Mouse (Mus musculus) cerebellum, postnatal 36 days (tissue): ENCODE results near the gene Smarcc1.

Source experiments
- DNase-seq, 2 experiments: peaks; one replicate each; pipeline ENCODE4 v3.0.0; 2021 to 2022; ENCODE audit warnings: mixed read lengths in 2 of 2

Gene Smarcc1

DNA sequence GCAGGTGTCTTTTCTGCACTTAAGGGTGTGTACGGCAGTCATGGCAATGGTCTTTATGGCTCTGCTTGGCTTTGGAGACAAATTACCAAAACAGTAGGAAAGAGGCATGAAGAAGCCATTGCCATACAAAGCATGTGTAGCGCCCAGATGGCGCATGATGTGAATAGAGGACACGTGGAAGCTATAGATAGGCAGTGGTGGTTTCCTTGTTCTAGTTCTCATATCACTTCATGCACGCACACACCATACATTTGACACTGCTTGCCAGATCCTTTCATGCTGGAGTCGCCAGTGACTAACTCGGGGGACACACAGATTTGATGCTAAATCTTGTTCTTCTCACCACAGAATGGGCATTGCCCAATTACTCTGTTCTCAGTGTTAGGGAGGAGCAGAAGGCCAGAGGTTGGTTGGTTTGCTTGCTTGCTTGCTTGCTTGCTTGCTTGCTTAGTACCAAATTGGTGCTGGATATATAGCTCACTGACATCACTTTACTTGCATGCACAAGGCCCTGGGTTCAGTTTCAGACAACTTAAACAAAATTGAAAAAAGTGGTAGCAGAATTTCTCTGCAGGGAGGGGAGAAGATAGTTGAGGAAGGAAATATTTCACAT lies 125.8 kb downstream of the Smarcc1 start, which contains the start of gene Cspg5:
Cspg5 (plus strand) TSS at position 563 of the 613 bp plus-strand sequence.
- no peak for DNase-seq

DNA sequence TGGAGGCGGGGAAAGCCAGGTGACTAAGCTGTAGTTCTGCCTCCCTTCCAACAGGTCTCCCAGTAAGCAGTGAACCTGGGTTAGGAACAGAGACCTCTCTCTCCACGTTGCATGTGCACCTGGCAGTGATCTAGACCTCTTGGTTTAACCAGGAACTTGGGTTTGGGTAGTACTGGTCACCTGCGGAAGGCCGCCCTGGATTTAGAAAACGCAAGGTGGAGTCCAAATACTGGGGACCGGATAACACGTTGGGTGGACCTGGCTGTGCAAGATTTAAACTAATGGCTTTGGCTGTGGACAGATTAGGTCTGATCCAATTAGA lies 127.0 kb downstream of the Smarcc1 start:
- DNase-seq = peak in 1 of 2 experiments; percentile 55

DNA sequence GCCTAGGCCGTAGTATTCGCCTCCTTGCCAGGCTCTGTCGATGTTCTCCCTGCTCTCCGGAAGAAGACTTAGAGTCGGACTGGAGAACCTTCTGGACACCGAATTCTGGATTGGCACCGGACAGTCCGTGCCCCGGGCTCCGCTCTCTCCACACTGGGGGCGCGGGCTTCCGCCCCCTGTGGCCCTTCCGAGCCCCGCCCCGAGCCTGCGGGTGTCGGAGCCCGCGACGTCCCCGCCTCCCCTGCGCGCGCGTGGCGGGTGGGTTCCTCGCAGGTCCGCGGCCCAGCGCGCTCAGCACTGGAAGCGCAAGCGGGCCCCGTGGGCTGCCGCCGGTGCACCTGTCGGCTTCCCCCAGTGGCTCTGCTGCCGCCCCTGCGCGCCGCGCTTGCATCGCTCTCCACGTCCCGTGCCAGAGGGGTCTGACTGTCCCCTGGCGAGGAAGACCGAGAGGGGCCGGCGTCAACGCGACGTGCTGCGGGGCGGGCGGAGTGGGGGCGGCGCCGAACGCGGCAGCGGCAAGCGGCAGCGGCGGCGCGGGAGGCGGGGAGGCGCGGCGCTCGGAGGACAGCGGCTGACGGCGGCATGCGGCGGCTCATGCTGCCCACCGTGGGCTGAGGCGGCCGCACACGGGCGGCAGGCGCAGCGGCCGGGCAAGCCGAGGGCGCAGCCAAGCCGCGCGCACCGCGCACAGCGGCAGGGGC lies 127.5 kb downstream of the Smarcc1 start:
- DNase-seq = peak; percentile 60 to 72

DNA sequence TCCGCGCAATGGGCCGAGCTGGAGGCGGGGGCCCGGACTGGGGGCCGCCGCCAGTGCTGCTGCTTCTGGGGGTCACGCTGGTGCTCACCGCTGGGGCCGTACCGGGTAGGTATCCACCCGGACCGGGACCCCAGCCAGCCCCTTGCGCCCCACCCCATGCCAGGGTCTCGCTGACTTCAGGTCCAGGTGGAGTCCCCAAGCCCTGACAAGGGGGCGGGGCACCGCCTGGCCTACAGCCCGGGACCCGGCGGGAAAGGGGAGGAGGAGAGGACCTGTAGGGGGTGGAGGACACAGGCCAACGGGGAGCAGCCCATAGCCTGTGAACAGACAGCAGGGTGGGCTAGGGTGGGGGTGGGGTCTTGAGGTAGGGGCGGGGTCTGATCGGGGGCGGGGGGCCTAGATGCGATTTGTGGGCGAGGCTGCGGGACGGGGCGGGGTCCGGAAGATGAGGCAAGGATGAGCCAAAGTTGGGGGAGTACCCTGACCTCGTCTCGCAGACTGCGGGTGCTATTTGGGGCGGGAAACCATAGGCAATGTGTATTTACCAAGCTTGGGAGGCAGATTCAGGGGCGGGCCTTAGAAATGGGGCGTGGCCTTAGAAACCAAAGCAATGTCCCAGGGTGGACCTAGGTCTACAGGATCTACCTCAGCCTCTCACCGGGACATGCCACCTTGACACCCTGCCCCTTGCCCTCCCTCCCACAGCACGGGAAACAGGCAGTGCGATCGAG lies 128.2 kb downstream of the Smarcc1 start:
- DNase-seq = peak; percentile 60 to 69

DNA sequence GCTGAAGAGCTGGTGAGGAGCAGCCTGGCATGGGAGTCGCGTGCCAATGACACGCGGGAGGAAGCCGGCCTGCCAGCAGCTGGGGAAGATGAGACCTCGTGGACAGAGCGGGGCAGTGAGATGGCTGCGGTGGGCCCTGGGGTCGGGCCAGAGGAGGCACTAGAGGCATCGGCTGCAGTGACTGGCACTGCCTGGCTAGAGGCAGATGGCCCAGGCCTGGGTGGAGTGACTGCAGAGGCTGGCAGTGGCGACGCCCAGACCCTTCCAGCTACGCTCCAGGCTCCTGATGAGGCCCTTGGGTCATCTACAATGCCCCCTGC lies 128.8 kb downstream of the Smarcc1 start:
- DNase-seq = no peak

DNA sequence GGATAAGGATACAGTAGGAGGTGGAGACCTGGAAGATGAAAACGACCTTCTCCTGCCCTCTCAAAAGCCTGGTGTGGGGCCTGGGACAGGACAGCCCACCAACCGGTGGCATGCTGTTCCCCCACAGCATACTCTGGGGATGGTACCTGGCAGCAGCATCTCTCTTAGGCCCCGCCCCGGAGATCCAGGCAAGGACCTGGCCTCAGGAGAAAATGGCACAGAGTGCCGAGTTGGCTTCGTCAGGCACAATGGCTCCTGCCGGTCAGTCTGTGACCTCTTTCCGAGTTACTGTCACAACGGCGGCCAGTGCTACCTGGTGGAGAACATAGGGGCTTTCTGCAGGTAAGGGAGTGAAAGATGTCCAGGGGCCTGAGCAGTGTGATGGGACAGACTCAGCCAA lies 129.5 kb downstream of the Smarcc1 start:
- no peak for DNase-seq

DNA sequence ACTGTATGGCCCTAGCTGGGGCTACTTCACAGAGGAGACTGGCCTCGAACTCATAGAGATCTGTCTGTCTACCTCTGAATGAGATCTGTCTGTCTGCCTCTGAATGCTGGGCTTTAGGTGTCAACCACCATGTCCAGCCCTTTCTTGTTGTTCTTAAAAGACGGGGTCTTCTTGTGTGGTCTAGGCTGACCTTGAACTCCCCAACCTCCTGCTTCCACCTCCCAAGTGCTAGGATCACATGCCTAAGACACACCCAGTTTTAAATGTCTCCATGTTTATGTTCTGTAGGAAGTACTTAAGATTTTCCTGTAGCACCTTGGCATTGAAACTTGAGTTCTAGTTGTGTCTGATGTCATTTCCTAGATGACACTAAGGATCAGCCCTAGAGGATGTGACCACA lies 131.4 kb downstream of the Smarcc1 start:
- no peak for DNase-seq

DNA sequence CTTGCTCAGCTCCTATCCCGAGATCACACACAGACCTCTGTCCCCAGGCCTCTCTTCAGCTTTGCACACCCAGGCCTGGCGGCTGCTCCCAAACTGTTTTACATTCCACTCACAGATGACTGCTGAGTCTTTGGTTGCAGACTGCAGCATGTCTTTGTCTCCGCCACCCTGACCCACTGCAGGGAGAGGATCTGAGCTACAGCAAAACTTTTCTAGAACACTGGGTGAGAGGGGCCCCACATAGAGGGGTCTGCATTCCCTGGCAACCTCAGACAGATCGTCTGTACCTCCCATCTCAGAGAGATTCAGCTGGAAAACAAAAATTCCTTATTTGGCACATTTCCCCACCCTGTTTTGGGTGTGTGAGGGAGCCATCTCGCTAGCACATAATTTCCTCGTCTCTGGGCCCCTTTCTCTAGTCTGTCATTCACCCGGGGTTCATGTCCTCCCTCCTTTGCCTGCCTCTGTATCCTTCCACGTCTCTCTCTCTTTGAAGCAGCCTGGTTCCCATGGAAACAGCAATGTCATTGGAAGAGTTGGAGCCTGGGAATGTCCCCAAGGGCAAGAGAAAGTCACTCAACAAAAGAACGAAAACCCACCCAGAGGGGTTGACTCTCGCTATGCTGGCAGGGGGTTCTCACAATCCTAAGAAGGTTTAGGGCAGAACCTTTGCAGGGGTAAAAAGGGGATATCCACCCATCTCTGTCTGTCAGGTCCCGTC lies 132.5 kb downstream of the Smarcc1 start:
- no peak for DNase-seq

DNA sequence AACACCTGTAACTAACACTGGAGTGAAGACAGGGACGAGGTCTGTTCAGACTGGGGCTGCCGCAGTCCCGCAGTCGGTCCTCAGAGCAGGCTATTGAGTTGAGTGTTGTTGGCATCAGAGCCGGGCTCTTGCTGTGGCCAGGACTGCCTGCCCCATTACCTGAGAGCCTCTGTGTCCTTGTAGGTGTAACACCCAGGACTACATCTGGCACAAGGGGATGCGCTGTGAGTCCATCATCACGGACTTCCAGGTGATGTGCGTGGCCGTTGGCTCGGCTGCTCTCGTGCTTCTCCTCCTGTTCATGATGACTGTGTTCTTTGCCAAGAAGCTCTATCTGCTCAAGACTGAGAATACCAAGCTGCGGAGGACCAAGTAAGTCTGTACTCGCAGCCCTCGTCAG lies 133.3 kb downstream of the Smarcc1 start:
- DNase-seq = peak in 1 of 2 experiments; percentile 19

DNA sequence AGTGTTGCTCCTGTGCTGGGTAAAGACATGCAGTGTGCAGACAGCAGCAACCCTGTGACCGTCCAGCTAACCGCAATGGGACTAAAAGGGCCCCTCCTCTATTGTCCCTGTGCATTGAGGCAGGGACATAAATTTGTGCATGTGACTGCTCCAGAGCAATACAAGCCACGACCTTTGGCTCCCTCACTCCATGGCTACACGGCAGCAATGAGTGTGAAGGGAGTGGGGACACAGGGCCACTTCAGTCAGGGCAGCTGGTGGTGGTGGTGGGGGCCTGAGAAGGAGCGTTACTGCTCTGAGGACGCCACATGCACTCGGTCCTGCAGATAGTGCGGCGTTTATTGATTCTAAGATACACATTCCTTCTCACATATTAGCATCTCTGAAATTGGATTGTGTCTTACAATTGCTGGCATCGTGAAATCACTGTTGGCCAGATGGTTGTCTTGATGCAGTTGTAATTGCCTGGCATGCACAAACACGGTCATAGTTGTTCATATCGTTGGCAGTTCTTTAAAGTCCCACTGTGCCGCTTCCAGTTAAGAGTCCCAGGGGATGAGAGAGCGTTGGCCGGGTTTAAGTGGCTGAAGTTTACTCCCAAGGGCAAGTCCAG lies 138.0 kb downstream of the Smarcc1 start:
- no peak for DNase-seq

DNA sequence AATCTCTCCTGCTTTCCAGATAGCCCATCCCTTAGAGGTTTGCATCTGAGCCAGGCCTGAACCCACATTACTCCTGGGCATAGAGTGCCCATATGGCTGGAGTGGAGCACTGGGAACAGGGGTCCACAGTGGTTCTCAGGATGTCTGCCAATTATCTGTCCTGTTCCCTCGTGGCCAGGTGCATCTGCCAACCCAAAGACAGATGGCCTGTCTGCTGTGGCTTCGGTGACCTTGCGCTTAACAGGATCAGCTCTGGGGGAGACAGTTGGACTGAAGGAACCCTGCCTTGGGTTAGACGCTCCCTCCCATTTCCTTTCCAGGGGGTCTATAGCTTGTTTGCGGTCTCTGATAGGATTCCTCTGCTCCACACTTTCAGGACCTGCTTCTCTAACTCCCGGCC lies 141.1 kb downstream of the Smarcc1 start:
- peak; percentile 53 for DNase-seq

DNA sequence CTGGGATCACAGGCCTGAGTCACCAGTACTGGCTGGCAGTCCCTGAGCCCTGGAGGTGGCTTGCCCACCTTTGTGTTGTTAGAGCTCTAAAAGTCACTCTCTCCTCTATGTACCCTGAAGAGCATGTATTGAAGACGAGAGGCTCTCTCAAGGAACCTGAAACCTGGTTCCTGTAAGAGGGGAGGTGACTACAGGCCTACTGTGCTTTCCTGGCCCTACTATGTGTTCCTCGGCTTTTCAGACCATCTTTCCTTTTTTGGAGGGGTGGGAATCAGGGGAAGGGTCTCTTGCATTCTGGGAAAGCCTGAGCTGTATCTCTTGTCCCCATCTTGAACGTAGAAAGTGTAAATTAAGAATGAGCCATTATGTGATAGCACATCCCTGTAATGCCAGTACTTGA lies 141.6 kb downstream of the Smarcc1 start:
- DNase-seq = no peak

DNA sequence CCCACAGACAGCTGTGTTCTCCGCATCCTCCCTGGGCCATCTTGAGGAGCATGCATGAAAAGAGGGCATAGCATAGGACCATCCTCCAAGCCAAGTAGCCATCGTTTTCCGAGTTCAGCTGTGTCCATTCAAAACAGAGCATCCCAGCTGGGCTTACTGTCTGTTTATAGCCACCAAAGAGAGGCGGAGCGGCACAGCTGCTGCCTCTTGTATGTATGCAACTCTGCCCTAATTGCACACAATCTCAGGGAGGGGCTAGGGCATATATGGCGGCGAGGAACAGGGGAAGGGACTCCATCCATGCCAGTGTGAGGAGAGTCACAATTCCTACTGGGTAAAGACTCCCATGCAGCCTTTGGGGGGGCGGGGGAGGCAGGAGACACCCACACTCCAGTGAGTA lies 145.7 kb downstream of the Smarcc1 start:
- DNase-seq = no peak

DNA sequence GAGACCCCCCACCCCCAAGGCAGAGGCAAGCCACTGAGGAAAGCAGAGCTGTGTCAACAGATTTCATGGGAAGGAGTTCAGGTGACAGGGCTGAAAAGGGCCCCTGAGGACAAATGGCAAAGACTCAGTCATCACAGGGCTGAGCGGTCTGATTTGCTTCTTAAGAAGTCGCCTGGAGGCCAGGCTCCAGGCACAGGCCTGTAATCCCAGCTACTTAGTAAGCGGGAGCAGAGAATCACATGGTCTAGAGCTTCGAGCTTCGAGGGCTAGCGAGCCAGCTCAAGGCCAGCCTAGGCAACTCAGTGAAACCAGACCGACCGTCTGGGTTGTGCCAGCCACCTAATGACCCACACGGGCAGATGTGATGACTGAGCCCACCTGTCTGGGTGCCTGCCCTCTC lies 147.5 kb downstream of the Smarcc1 start:
- no peak for DNase-seq

DNA sequence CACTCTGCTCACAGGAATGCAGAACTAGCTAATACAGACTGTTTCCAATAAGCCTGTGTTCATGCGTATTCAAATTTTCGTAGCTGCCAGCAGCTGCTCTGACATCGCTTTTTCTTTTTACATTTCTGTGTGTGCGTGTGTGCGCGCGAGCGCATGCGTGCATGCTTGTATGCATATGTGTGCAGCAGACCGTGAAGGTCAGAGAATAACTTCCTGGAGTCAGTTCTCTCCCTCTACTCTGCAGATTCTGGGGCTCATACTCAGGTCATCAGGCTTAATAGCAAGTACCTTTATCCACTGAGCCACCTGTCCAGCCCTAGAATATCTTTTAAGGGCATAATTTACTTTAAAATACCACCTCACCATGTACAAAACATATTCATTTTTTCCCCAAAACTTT lies 150.9 kb downstream of the Smarcc1 start:
- no peak for DNase-seq

DNA sequence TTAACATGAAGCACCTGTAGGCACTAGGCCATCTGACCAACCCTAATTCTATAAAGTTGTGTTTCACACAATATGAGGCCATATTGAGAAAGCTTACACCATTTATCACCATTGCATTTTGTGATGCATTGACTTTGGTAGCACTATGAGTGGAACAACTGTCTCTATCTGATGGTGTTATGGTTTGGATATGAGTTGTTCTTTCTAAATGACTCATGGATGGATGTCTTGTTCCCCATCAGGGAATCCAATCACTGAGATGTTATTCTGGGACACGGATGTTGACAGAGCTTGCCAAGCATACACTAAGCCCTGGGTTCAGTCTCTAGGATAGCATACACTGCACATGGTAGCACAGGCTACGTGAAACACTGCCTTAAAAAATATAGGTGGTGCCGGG lies 154.8 kb downstream of the Smarcc1 start:
- no peak for DNase-seq

DNA sequence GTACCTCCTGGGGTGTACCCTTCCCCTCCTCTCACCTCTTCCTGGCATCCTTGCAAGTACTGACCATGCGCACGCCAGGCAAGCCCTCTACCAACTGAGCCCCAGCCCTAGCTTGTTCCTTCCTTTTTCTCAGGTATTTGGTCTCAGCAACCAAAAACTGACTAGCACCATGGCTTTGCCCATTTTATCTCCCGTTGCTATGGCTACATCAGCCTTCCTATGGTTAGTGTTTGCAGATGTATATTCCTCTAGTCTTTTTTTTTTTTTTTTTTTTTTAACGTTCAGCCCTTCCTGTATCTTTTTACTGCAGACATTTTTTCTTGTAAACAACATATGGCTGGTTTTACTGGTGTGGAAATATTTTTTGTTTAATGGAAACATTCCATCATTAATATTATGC lies 156.0 kb downstream of the Smarcc1 start:
- DNase-seq = no peak

DNA sequence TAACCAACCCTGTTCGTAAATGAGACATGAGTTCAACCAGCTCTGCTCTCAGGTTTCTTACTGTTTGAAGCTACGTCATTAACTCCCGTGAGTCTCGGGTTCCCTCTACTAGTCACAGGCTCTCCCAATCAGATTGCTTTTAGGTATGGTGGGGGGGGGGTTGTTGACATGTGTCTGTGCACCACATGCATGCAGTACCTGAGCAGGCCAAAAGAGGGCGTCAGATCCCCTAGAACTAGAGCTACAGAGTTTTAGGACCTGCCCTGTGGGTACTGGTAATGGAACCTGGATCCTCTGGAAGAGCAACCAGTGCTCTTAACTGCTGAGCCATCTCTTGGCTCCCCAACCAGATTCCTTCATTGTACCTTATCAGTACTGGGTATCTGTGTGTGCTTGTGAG lies 158.4 kb downstream of the Smarcc1 start:
- no peak for DNase-seq

DNA sequence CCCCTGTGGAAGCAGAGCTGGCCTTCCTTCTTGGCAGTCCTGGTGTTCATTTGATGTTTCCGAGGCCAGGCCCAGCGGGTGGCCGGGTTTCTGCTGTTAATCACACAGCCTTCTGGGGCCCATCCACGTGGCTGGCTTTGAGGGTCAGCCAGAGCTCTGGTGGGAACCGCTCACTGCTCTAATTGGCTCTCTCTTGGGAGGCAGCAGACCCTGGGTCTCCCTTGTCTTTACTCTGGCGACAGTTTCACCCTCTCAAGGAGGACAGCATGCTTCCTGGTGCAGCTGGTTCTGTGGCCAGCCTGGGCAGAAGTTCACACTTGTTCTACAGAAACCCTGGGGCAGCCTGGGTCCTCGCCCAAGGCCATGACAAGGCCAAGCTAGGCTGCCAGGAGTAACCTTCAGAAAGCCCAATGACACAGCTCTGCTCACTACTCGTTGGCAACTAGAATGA lies 159.9 kb downstream of the Smarcc1 start:
- peak in 1 of 2 experiments; percentile 19 for DNase-seq

DNA sequence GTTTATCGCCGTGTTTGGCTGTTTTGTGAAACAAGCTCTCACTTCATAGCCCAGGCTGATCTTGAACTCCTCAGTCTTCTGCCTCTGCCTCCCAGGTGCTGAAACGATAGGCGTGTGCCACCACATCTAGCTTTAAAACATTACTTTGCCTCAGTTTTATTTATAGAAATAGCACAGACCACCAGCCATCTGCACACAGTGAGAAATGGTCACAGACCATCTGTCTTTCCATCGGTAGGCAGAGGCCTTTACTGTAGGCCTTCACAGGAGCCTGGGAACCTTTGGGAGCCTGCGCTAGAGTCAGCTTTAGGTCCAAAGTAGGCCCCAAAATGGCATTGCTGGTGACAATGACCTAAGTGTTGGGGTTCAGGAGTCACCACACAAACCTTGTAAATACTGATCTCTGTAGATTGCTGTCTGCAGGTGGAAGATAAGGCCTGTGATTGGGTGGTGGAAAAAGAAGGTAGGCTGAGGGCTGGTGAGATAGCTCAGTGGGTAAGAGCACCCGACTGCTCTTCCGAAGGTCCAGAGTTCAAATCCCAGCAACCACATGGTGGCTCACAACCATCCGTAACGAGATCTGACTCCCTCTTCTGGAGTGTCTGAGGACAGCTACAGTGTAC lies 166.7 kb downstream of the Smarcc1 start:
- peak; percentile 30 to 31 for DNase-seq

DNA sequence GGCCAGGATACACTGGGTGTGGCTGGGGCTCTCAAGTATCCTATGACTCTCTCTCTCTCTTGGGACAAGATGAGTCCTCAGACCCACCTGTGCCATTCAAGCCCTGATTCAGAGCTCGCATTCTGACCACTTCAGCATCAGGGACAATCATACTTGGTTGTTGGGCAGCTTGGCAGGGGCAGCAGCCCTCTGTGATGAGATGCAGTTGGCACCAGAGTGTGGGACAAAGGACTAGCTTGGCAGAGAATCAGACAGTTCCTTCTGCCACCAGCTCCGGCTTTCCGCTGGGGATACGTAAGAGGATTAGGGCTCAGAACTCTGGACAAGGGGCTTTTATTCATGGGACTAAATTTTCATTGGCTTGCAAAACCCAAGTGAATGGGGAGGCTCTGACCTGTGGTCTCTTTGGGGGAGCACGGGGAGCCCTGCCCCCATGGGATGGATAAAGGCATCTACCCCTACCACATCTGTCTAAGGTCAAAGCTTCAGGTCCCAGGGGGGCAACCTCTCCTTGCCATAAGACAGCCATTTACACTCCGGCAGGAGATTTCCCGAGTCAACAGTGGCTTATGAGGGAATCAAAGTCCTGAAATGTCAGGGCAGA lies 169.9 kb downstream of the Smarcc1 start:
- DNase-seq = peak; percentile 46 to 47
